Mouse (Mus musculus) ES-E14 (cell line): ENCODE data around the gene Pafah2. TPM values are rescaled to one million over a fixed set of nuclear protein-coding genes. Genes with fewer than 3 reads are reported as not detected.

Source experiments
- DNase-seq: peaks from one replicate; pipeline ENCODE4 v3.0.0-alpha.2; 2013; ENCODE audit warnings: low read depth, low spot score
- H3K27ac ChIP-seq: 2 replicates; pipeline ENCODE4 v1.5.1; 2012; ENCODE audit warnings: low read depth, mild to moderate bottlenecking, low read length, moderate library complexity, mixed read lengths; ENCODE audit not compliant: poor library complexity, insufficient read depth, severe bottlenecking
- H3K36me3 ChIP-seq: 2 replicates; pipeline ENCODE4 v1.6.1; 2012; ENCODE audit warnings: mild to moderate bottlenecking, low read length, moderate library complexity, mixed read lengths; ENCODE audit not compliant: control insufficient read depth, poor library complexity, insufficient read depth, severe bottlenecking
- H3K4me1 ChIP-seq, 2 experiments: fragments of 150-350 bp in 1 of 2; sonication (generic) in 1 of 2; 2 replicates each; pipeline ENCODE4 v1.6.1; 2012; ENCODE audit warnings: low read length in 2 of 2, mild to moderate bottlenecking in 1 of 2, mixed read lengths in 1 of 2; ENCODE audit not compliant: control insufficient read depth in 2 of 2, insufficient read depth in 2 of 2, poor library complexity in 1 of 2
- H3K4me3 ChIP-seq, 2 experiments: fragments of 150-350 bp in 1 of 2; sonication (generic) in 1 of 2; 2 replicates each; pipeline ENCODE4 v1.5.1; 2012; ENCODE audit warnings: low read length in 2 of 2, low read depth in 1 of 2, mild to moderate bottlenecking in 1 of 2, mixed read lengths in 1 of 2; ENCODE audit not compliant: insufficient read depth in 1 of 2, poor library complexity in 1 of 2, severe bottlenecking in 1 of 2
- H3K9ac ChIP-seq: 2 replicates; pipeline ENCODE4 v1.6.1; 2012; ENCODE audit warnings: low read depth, mild to moderate bottlenecking, low read length, mixed read lengths; ENCODE audit not compliant: poor library complexity, insufficient read depth, severe bottlenecking
- H3K9me3 ChIP-seq: fragments of 150-350 bp; sonication (generic); 2 replicates; pipeline ENCODE4 v1.6.1; 2012; ENCODE audit warnings: low read depth, mild to moderate bottlenecking, low read length; ENCODE audit not compliant: control insufficient read depth, insufficient read depth
- CHD2 ChIP-seq: IDR thresholded peaks from 2 replicates; pipeline ENCODE4 v1.6.1; 2014; ENCODE audit warnings: mild to moderate bottlenecking, low read depth, low read length, inconsistent platforms
- HCFC1 ChIP-seq: IDR thresholded peaks from 2 replicates; pipeline ENCODE4 v1.6.1; 2012; ENCODE audit warnings: low read length, inconsistent platforms, borderline replicate concordance; ENCODE audit not compliant: insufficient read depth
- MAFK ChIP-seq: IDR thresholded peaks from 2 replicates; pipeline ENCODE4 v1.6.1; 2014; ENCODE audit warnings: mild to moderate bottlenecking, low read depth, low read length, inconsistent platforms; ENCODE audit not compliant: insufficient read depth
- ZC3H11A ChIP-seq: IDR thresholded peaks from 2 replicates; pipeline ENCODE4 v1.6.1; 2012; ENCODE audit warnings: low read depth, mild to moderate bottlenecking, inconsistent platforms, low read length, borderline replicate concordance
- ZNF384 ChIP-seq: IDR thresholded peaks from 2 replicates; pipeline ENCODE4 v1.6.1; 2012; ENCODE audit warnings: low read depth, low read length, inconsistent platforms
- in situ Hi-C, 2 experiments: fragments of 600-800 bp; cut with MboI; formaldehyde crosslinking; loops; one replicate each; pipeline ENCODE4 v1.15.1; 2025; ENCODE audit warnings: low sequenced_read_pairs in 2 of 2, inconsistent platforms in 1 of 2; ENCODE audit not compliant: unreplicated experiment in 2 of 2
- total RNA-seq: library from RNA; depleted of rRNA; stranded (reverse); fragments of 300-350 nt; gene quantifications from 2 replicates; pipeline ENCODE4 v1.2.3, GENCODE M21; 2012

The Pafah2 gene
- total RNA-seq, 1 experiment = 15.8 TPM

- TF ChIP-seq HCFC1 (no peak), MAFK (no peak), ZNF384 (no peak), CHD2 (no peak), ZC3H11A (no peak)
- Histone ChIP-seq H3K4me3 (no peak overlapping the region), H3K9ac (no peak overlapping the region), H3K4me1 (peaks cover 0 to 2% of the 10 kb centered on the region in 2 experiments; a peak in 3 of 4 replicates), H3K9me3 (no peaks in the 10 kb centered on the region), H3K27ac (no peak overlapping the region), H3K36me3 (no peaks in the 10 kb centered on the region)
- in situ Hi-C loops = no loop called here
- no peak for DNase-seq
Measured at GRCm38 (mm10) chr4:134430381-134431004, 34.4 kb downstream of the Pafah2 start.

DNA sequence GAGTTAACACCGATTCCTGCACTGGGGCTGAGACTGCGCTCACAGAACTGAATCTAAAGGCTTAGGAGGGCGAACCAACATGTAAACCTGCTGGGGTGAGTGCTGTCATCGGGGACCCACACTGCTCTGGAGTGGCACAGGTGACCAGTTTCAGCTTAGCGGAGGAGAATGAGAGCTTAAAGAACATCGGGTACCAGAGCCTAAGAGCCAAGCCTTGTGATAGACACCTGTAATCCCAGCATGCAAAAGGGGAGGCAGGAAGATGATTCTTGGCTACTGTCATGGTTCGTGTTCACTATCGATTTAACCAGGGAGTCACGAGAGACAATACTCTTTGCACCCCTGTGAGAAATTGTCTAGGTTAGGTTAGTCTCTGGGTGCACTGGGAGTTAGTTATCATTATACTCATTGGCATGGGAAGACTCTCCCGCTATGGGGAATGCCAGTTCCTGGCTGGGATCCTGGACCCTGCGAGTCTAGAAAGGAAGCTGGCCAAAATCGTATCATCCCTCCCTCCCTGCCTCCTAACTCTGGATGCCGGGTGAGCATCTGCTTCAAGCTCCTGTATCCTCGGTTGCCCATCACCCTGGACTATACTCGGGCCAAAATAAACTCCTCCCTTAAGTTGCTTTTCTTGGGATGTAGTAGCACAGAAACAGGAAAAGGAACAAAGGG is 36.7 kb downstream of the Pafah2 start:
- peaks cover 3 to 6% of the 10 kb centered on the region in 2 experiments; a peak in 2 of 4 replicates for H3K4me1 ChIP-seq
- no peak overlapping the region for H3K4me3 ChIP-seq
- TF ChIP-seq ZNF384 (no peak), HCFC1 (no peak), ZC3H11A (no peak), CHD2 (no peak), MAFK (no peak)
- no peaks in the 10 kb centered on the region for H3K36me3 ChIP-seq
- no peak overlapping the region for H3K27ac ChIP-seq
- DNase-seq = no peak
- H3K9me3 ChIP-seq = no peaks in the 10 kb centered on the region
- in situ Hi-C loops = no loop called here
- no peak overlapping the region for H3K9ac ChIP-seq

GRCm38 (mm10) chr4:134436185-134436584 is 40.1 kb downstream of the Pafah2 start:
- no peak for TF ChIP-seq CHD2
- TF ChIP-seq ZNF384 = no peak
- H3K9ac ChIP-seq = peak overlapping the region; percentile 33; the same call in 1 of the 2 replicates
- no peak overlapping the region for H3K4me3 ChIP-seq
- no peak for DNase-seq
- in situ Hi-C loops = no loop called here
- H3K9me3 ChIP-seq = no peaks in the 10 kb centered on the region
- no peak overlapping the region for H3K27ac ChIP-seq
- peaks cover 4 to 6% of the 10 kb centered on the region in 2 experiments; a peak in 2 of 4 replicates for H3K4me1 ChIP-seq
- no peaks in the 10 kb centered on the region for H3K36me3 ChIP-seq

GRCm38 (mm10) chr4:134436659-134437058 is 40.5 kb downstream of the Pafah2 start:
- H3K4me1 ChIP-seq = peaks cover 4 to 6% of the 10 kb centered on the region in 2 experiments; a peak in 2 of 4 replicates
- in situ Hi-C loops = no loop called here
- TF ChIP-seq ZC3H11A (no peak), MAFK (no peak), HCFC1 (no peak), CHD2 (no peak), ZNF384 (no peak)
- no peak for DNase-seq
- H3K27ac ChIP-seq = no peak overlapping the region
- H3K4me3 ChIP-seq = peak overlapping the region; percentile 38 to 41; a peak in 3 of 4 replicates
- peak overlapping the region; percentile 10; the same call in 1 of the 2 replicates for H3K9ac ChIP-seq
- H3K36me3 ChIP-seq = no peaks in the 10 kb centered on the region
- no peaks in the 10 kb centered on the region for H3K9me3 ChIP-seq
